Mouse (Mus musculus): ENCODE measurements at regions not wholly inside any gene's neighbourhood (a gene's known extent, or its start where the extent isn't known, plus 50 kb on each side); places are given as distances from the start of the nearest gene placed in this dataset.

DNA sequence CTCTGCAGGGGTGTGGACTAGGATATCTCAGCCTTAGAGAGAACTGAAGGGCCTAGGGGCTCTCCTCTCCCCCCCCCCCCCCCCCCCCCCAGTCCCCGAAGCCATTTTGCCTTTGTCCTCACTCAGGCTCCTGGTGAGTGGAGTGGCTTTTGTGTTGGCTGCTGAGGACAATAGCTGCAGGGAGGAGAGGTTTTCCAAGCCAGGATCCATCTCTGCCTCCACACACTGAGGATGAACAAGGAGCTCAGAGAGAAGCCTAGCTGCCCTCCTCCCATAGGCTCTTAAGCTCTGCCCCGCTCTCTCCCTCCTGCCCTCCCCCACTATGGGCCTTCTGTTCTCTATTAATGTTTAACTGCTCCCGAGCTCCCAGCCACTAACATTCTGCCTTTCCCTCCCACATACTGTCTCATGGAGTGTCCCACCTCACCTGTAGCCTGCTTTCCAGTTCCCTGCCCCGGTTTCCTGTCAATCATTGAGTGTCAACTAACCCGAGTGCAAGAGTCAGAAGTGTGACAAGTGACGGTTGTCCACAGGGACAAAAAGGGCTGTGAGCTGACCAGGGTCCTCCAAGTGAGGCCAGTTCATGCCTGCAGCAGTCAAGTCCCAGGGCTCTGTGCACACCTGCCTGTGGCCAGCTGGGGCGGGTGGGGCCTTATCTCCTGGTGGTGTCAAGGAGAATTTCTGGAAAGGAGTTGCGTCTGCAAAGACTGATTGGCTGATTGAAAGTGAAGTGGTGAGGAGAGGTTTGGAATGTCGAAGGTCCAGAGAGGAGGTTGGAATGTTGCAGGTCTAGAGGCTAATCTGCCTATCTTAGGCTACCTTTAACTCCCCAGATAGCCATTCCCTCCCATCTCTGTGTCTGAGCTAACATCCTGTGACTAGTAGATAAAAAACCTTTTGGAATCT, 165.1 kb upstream of the Rybp start:
- WGBS = 56% methylated on average over 8 of the region's 9 CpGs
- no peak overlapping the region for H3K4me3 ChIP-seq (ENCODE audit: low read depth, low read length)
- H3K9me3 ChIP-seq (ENCODE audit: control insufficient read depth, low read length) = peaks cover 4% of the 10 kb centered on the region; the same call in 1 of the 2 replicates
- H3K27ac ChIP-seq (ENCODE audit: low read depth, low read length) = no peak overlapping the region
- H3K36me3 ChIP-seq (ENCODE audit: control insufficient read depth, insufficient read depth, low read length) = no peaks in the 10 kb centered on the region
- no peaks in the 10 kb centered on the region for H3K27me3 ChIP-seq (ENCODE audit: control insufficient read depth, insufficient read depth, low read length)
- no peaks in the 10 kb centered on the region; the same call in 1 of the 2 replicates for H3K4me1 ChIP-seq (ENCODE audit: control insufficient read depth, insufficient read depth, low read length)
- no peak overlapping the region for H3K9ac ChIP-seq (ENCODE audit: low read length)
- ATAC-seq (ENCODE audit: low FRiP score) = 0 out of 2 replicates have a peak, but pooled peaks have one; percentile 44
- H3K4me2 ChIP-seq = no peak overlapping the region
- peak; percentile 88 for DNase-seq (ENCODE audit: low spot score, missing footprints)

DNA sequence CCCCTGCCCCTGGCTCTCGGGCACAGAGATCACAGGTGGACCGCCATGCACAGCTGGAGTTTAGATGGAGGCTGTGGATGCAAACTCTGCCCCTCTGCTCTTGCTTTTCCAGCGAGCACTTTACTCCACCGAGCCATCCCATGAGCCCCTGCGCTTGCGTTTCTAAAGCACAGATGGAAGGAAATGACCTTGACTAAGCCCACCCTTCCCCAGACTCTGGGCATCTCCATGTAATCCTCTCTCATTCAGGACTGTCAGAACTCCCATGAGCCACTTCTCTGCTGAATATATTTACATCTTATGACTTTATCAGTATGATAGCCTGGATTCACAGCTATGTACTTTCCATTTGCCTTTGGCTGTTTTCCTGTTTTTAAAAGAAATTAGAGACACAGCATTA, 162.8 kb upstream of the Rybp start:
- Histone ChIP-seq H3K27me3 (ENCODE audit: control insufficient read depth, insufficient read depth, low read length) (no peaks in the 10 kb centered on the region), H3K9me3 (ENCODE audit: control insufficient read depth, low read length) (peaks cover 4% of the 10 kb centered on the region; the same call in 1 of the 2 replicates), H3K4me2 (no peak overlapping the region), H3K27ac (ENCODE audit: low read depth, low read length) (no peak overlapping the region), H3K9ac (ENCODE audit: low read length) (no peak overlapping the region), H3K4me3 (ENCODE audit: low read depth, low read length) (no peak overlapping the region), H3K4me1 (ENCODE audit: control insufficient read depth, insufficient read depth, low read length) (no peaks in the 10 kb centered on the region; the same call in 1 of the 2 replicates), H3K36me3 (ENCODE audit: control insufficient read depth, insufficient read depth, low read length) (no peaks in the 10 kb centered on the region)
- ATAC-seq (ENCODE audit: low FRiP score) (no peak), DNase-seq (ENCODE audit: low spot score, missing footprints) (no peak)
- 80% methylated on average over 6 of the region's 6 CpGs for WGBS

DNA sequence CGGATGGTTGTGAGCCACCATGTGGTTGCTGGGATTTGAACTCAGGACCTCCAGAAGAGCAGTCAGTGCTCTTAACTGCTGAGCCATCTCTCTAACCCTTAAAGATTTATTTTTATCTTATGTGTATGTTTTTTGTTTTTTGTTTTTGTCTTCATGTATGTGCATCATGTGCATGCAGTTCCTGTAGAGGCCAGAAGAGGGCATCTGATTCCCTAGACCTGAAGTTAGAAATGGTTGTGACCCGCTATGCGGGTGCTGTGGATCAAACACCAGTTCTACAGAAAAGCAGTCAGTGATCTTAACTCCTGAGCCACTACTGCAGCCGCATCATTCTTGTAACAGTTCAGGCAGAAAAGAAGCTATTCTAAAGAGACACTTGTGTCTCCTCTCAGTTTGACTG, 161.8 kb upstream of the Rybp start:
- ATAC-seq (ENCODE audit: low FRiP score) (no peak), DNase-seq (ENCODE audit: low spot score, missing footprints) (peak; percentile 31)
- Histone ChIP-seq H3K4me3 (ENCODE audit: low read depth, low read length) (no peak overlapping the region), H3K27ac (ENCODE audit: low read depth, low read length) (no peak overlapping the region), H3K27me3 (ENCODE audit: control insufficient read depth, insufficient read depth, low read length) (no peaks in the 10 kb centered on the region), H3K9ac (ENCODE audit: low read length) (no peak overlapping the region), H3K4me2 (no peak overlapping the region), H3K4me1 (ENCODE audit: control insufficient read depth, insufficient read depth, low read length) (no peaks in the 10 kb centered on the region; the same call in 1 of the 2 replicates), H3K9me3 (ENCODE audit: control insufficient read depth, low read length) (peaks cover 4% of the 10 kb centered on the region; the same call in 1 of the 2 replicates), H3K36me3 (ENCODE audit: control insufficient read depth, insufficient read depth, low read length) (no peaks in the 10 kb centered on the region)
- WGBS = 98% methylated on average over 4 of the region's 4 CpGs

DNA sequence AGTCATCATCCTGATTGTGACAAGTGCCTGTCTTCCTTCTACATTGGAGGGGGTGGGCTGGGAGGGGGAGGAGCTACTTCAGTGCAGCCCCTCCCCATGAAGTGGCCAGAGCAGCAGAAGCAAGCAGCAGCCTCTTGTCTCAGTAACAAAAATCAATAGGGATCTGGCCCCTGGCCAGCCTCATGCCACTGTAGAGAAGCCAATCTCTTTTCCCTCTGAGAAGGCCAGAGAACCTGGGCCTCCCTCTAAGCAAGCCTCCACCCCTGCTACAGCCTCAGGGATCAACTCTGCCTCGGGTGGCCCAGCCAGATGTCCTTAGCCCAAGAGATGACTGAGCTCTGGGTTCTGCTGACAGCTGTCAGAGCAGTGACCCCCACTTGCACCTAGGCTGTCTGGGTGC, 159.9 kb upstream of the Rybp start:
- no peaks in the 10 kb centered on the region; the same call in 1 of the 2 replicates for H3K4me1 ChIP-seq (ENCODE audit: control insufficient read depth, insufficient read depth, low read length)
- ATAC-seq (ENCODE audit: low FRiP score) = peak; percentile 42; the same call in 1 of the 2 replicates
- H3K4me2 ChIP-seq = no peak overlapping the region
- H3K36me3 ChIP-seq (ENCODE audit: control insufficient read depth, insufficient read depth, low read length) = no peaks in the 10 kb centered on the region
- no peak for DNase-seq (ENCODE audit: low spot score, missing footprints)
- no peak overlapping the region for H3K4me3 ChIP-seq (ENCODE audit: low read depth, low read length)
- H3K9ac ChIP-seq (ENCODE audit: low read length) = no peak overlapping the region
- no peak overlapping the region for H3K27ac ChIP-seq (ENCODE audit: low read depth, low read length)
- WGBS = 22% methylated on average over 1 of the region's 1 CpGs
- peaks cover 4% of the 10 kb centered on the region; the same call in 1 of the 2 replicates for H3K9me3 ChIP-seq (ENCODE audit: control insufficient read depth, low read length)
- no peaks in the 10 kb centered on the region for H3K27me3 ChIP-seq (ENCODE audit: control insufficient read depth, insufficient read depth, low read length)

DNA sequence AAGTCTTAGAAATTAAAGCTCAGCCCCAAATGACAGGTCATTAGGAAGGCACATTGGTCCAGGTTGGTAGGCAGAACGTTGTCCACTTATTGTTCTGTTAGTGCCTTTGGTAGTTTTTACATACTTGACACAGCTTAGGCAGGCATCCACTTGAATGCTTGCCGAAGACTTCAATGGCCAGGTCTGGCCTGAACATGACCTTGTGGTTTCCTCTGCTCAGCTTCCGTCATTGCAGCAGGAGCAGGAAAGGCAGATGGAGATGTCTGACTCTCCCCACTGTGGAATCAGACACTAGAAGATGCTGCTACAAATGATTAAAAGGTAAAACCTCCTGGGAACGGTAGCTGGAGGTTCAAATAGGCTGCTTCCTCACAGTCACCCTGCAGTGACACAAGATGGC, 159.5 kb upstream of the Rybp start:
- Histone ChIP-seq H3K27ac (ENCODE audit: low read depth, low read length) (no peak overlapping the region), H3K36me3 (ENCODE audit: control insufficient read depth, insufficient read depth, low read length) (no peaks in the 10 kb centered on the region), H3K9me3 (ENCODE audit: control insufficient read depth, low read length) (peaks cover 4% of the 10 kb centered on the region; the same call in 1 of the 2 replicates), H3K9ac (ENCODE audit: low read length) (no peak overlapping the region), H3K4me1 (ENCODE audit: control insufficient read depth, insufficient read depth, low read length) (no peaks in the 10 kb centered on the region), H3K4me3 (ENCODE audit: low read depth, low read length) (no peak overlapping the region), H3K4me2 (no peak overlapping the region), H3K27me3 (ENCODE audit: control insufficient read depth, insufficient read depth, low read length) (no peaks in the 10 kb centered on the region)
- DNase-seq (ENCODE audit: low spot score, missing footprints) (peak; percentile 72), ATAC-seq (ENCODE audit: low FRiP score) (no peak)
- 79% methylated on average over 4 of the region's 4 CpGs for WGBS

DNA sequence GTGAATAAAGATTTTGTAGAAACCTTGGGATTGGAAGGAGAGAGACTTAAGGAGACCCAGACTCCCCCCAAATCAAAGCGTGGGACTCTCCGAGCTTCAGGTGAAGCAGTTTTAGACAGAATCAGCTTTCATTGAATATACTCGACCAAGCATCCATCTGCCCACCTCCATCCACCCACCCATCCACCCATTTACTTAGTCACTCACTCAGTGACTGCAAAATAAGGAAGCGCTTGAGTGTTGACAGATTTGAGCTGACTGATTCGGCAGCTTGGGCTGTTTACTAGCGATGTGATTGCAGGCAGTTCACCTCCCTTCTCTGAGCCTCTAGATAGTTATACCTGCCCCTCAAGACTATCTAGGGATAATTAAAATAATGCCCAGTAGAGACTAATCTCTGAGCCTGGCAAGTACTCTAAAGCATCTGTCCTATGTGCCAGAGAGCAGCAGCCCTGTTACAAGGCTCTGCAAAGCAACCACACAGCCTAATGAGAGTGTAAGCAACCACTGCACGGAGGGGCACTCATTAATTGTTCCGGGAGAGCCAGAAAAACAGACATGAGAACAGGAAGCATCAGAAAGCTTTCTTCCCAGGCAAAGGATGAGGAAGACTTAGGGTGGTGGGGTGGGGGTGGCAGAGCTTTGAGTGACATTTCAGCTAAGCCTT, 151.9 kb upstream of the Rybp start:
- Histone ChIP-seq H3K4me3 (ENCODE audit: low read depth, low read length) (no peak overlapping the region), H3K36me3 (ENCODE audit: control insufficient read depth, insufficient read depth, low read length) (no peaks in the 10 kb centered on the region), H3K4me2 (peak overlapping the region; percentile 36; the same call in 1 of the 2 replicates), H3K27ac (ENCODE audit: low read depth, low read length) (no peak overlapping the region), H3K9me3 (ENCODE audit: control insufficient read depth, low read length) (no peaks in the 10 kb centered on the region), H3K9ac (ENCODE audit: low read length) (no peak overlapping the region), H3K4me1 (ENCODE audit: control insufficient read depth, insufficient read depth, low read length) (peaks cover 10% of the 10 kb centered on the region), H3K27me3 (ENCODE audit: control insufficient read depth, insufficient read depth, low read length) (peaks cover 39% of the 10 kb centered on the region)
- 9% methylated on average over 8 of the region's 8 CpGs for WGBS
- ATAC-seq (ENCODE audit: low FRiP score) (no peak), DNase-seq (ENCODE audit: low spot score, missing footprints) (no peak)

DNA sequence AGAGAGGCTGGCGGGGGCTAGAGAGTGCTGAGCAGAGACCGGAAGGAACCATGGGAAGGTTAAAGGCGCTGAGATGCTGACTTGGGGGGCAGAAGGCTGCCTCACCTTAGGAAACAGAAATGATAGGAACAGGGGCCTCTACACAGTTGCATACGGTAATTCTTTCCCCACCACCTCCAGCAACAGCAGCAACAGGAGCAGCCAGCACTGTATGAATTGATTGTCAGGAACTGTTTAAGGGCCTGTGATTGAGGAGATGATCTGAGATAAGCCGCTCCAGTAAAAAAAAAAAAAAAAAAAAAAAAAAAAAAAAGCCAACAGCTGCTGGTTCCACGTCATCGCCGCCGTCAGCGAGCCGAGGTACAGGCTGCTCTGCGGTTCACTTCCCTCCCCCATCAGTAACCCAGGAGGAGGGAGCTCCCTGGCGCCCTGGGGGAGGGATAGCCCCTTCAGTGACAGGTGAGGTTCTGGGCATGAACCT, 151.3 kb upstream of the Rybp start:
- H3K9ac ChIP-seq (ENCODE audit: low read length) = no peak overlapping the region
- H3K9me3 ChIP-seq (ENCODE audit: control insufficient read depth, low read length) = no peaks in the 10 kb centered on the region
- peaks cover 43% of the 10 kb centered on the region for H3K27me3 ChIP-seq (ENCODE audit: control insufficient read depth, insufficient read depth, low read length)
- H3K36me3 ChIP-seq (ENCODE audit: control insufficient read depth, insufficient read depth, low read length) = no peaks in the 10 kb centered on the region
- peak overlapping the region; percentile 4; the same call in 1 of the 2 replicates for H3K4me3 ChIP-seq (ENCODE audit: low read depth, low read length)
- ATAC-seq (ENCODE audit: low FRiP score) (peak; percentile 49; the same call in 1 of the 2 replicates), DNase-seq (ENCODE audit: low spot score, missing footprints) (no peak)
- WGBS = 1% methylated on average over 13 of the region's 13 CpGs
- peak overlapping the region; percentile 36 for H3K4me2 ChIP-seq
- peaks cover 11% of the 10 kb centered on the region for H3K4me1 ChIP-seq (ENCODE audit: control insufficient read depth, insufficient read depth, low read length)
- H3K27ac ChIP-seq (ENCODE audit: low read depth, low read length) = no peak overlapping the region

DNA sequence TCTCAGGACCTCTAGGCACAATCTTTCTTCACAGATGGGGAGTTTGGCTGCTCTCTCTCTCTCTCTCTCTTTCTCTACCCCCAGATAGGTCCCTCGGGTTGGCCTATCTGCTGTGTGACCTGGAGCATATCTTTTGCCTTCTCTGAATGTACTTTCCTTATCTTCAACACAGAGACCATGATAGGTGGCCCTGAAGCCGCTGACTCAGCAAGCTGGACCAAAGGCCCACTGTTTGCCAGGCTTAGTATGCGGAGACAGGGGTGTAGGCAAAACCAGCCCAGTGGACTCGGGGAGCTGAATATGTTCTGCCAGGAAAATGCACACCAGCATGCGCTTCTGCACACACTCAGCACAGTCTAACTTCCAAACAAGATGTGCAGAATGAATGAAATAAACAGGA, 150.7 kb upstream of the Rybp start:
- Histone ChIP-seq H3K9me3 (ENCODE audit: control insufficient read depth, low read length) (no peaks in the 10 kb centered on the region), H3K27ac (ENCODE audit: low read depth, low read length) (no peak overlapping the region), H3K9ac (ENCODE audit: low read length) (no peak overlapping the region), H3K4me1 (ENCODE audit: control insufficient read depth, insufficient read depth, low read length) (peaks cover 17% of the 10 kb centered on the region), H3K4me2 (no peak overlapping the region), H3K27me3 (ENCODE audit: control insufficient read depth, insufficient read depth, low read length) (peaks cover 43% of the 10 kb centered on the region), H3K4me3 (ENCODE audit: low read depth, low read length) (no peak overlapping the region), H3K36me3 (ENCODE audit: control insufficient read depth, insufficient read depth, low read length) (no peaks in the 10 kb centered on the region)
- DNase-seq (ENCODE audit: low spot score, missing footprints) (no peak), ATAC-seq (ENCODE audit: low FRiP score) (0 out of 2 replicates have a peak, but pooled peaks have one; percentile 2)
- WGBS = 39% methylated on average over 5 of the region's 5 CpGs

DNA sequence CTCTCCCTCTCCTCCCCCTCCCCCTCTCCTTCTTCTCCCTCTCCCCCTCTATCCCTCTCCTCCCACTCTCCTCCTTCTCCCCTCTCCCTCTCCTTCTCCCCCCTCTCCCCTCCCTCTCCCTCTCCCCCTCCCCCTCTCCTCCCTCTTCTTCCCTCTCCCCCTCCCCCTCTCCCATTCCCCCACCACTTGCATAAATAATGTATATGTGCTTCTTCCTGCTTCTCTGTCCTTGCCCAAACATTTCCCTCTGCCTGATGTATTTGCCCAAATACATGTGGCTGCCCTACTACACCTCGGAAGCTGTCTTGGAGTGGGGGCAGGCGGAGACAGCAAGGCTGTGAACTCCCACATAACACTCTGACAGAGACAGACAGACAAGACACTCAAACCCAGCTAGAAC, 149.2 kb upstream of the Rybp start:
- no peaks in the 10 kb centered on the region for H3K9me3 ChIP-seq (ENCODE audit: control insufficient read depth, low read length)
- no peak overlapping the region for H3K9ac ChIP-seq (ENCODE audit: low read length)
- H3K27ac ChIP-seq (ENCODE audit: low read depth, low read length) = no peak overlapping the region
- no peak overlapping the region for H3K4me2 ChIP-seq
- H3K27me3 ChIP-seq (ENCODE audit: control insufficient read depth, insufficient read depth, low read length) = peaks cover 47% of the 10 kb centered on the region
- H3K4me3 ChIP-seq (ENCODE audit: low read depth, low read length) = no peak overlapping the region
- no peaks in the 10 kb centered on the region for H3K36me3 ChIP-seq (ENCODE audit: control insufficient read depth, insufficient read depth, low read length)
- DNase-seq (ENCODE audit: low spot score, missing footprints) = no peak
- 82% methylated on average over 2 of the region's 2 CpGs for WGBS
- no peak for ATAC-seq (ENCODE audit: low FRiP score)
- H3K4me1 ChIP-seq (ENCODE audit: control insufficient read depth, insufficient read depth, low read length) = peaks cover 28% of the 10 kb centered on the region

All from midbrain, embryonic 11.5 days (tissue).